Mouse (Mus musculus) spleen, adult 2 months (tissue): ENCODE measurements at regions not wholly inside any gene's neighbourhood (a gene's known extent, or its start where the extent isn't known, plus 50 kb on each side); places are given as distances from the start of the nearest gene placed in this dataset.

Source experiments
- CTCF ChIP-seq: fragments of 200-500 bp; IDR thresholded peaks from 2 replicates; pipeline ENCODE4 v1.5.1; 2011; ENCODE audit warnings: mild to moderate bottlenecking, inconsistent platforms; ENCODE audit not compliant: insufficient read depth, insufficient read length, insufficient replicate concordance; ENCODE audit errors: extremely low read depth
- POLR2A ChIP-seq: fragments of 200-500 bp; IDR thresholded peaks from 2 replicates; pipeline ENCODE4 v1.6.1; 2011; ENCODE audit warnings: low read depth, low read length, inconsistent platforms

GRCm38 (mm10) chr9:84408260-84409203 lies 483.6 kb downstream of the Bckdhb start:
- TF ChIP-seq CTCF, result no peak
- TF ChIP-seq POLR2A, result no peak
